Mouse (Mus musculus) heart, embryonic 16.5 days (tissue): Measurements from ENCODE around the gene Gm5150. TPM values are rescaled to one million over a fixed set of nuclear protein-coding genes. Genes with fewer than 3 reads are reported as not detected.
"Not testable (repeated sequence)": the region's sequence is repeated elsewhere in the genome, so short reads cannot be mapped to it uniquely, and the experiment has no call there.

Source experiments
- ATAC-seq: fragments of 200-750 bp; cut with Nextera tagmentation; replicated peaks from 2 replicates; pipeline ENCODE4 v1.8.0; 2017; ENCODE audit warnings: moderate number of reproducible peaks; ENCODE audit not compliant: insufficient read depth, low FRiP score; ENCODE audit errors: extremely low read depth
- H3K27ac ChIP-seq: fragments of 300-500 bp; sonication (generic); 2 replicates; pipeline ENCODE4 v1.5.1; 2014; ENCODE audit warnings: mild to moderate bottlenecking, low read length, control low read depth, moderate library complexity
- H3K27me3 ChIP-seq: fragments of 300-500 bp; sonication (generic); 2 replicates; pipeline ENCODE4 v1.6.1; 2014; ENCODE audit warnings: low read length, mixed read lengths; ENCODE audit not compliant: control insufficient read depth, insufficient read depth
- H3K36me3 ChIP-seq: fragments of 300-500 bp; sonication (generic); 2 replicates; pipeline ENCODE4 v1.6.1; 2014; ENCODE audit not compliant: control insufficient read depth, insufficient read depth
- H3K4me1 ChIP-seq: fragments of 300-500 bp; sonication (generic); 2 replicates; pipeline ENCODE4 v1.6.1; 2014; ENCODE audit warnings: low read length, mixed read lengths; ENCODE audit not compliant: control insufficient read depth, insufficient read depth
- H3K4me2 ChIP-seq: fragments of 300-500 bp; sonication (generic); 2 replicates; pipeline ENCODE4 v1.6.1; 2014; ENCODE audit warnings: low read depth, mild to moderate bottlenecking, control low read depth, low read length
- H3K4me3 ChIP-seq: fragments of 300-500 bp; sonication (generic); 2 replicates; pipeline ENCODE4 v1.5.1; 2014; ENCODE audit warnings: mild to moderate bottlenecking, control low read depth, low read length
- H3K9ac ChIP-seq: fragments of 300-500 bp; sonication (generic); 2 replicates; pipeline ENCODE4 v1.6.1; 2014; ENCODE audit warnings: low read length, control low read depth
- H3K9me3 ChIP-seq: fragments of 300-500 bp; sonication (generic); replicated peaks from 2 replicates; pipeline ENCODE4 v1.6.1; 2016; ENCODE audit warnings: low read length; ENCODE audit not compliant: control insufficient read depth
- WGBS: fragments of 180-500 bp; shearing (Covaris S2); extraction: QIAGEN DNeasy Blood & Tissue Kit; methylation state at CpG from one replicate; pipeline ENCODE4 v1.1.7; 2014; 5-methylcytosine and 5-hydroxymethylcytosine counted together
- polyA plus RNA-seq: library from polyadenylated mRNA; unstranded; fragments of >200 nt; fragmentation: Nextera tagmentation; extraction: Ambion mirVana; gene quantifications from 2 replicates; pipeline ENCODE4 v1.2.1, GENCODE M21; 2015

Gene Gm5150
- not detected in 2 replicates for polyA plus RNA-seq

GRCm38 (mm10) chr3:16006215-16006614 lies at the start of gene Gm5150:
Gene Gm5150 (minus strand): TSS chr3:16006437.
- Histone ChIP-seq H3K4me1 (no peaks in the 10 kb centered on the region), H3K27ac (no peak within 1 kb of the TSS), H3K9ac (no peak within 1 kb of the TSS), H3K36me3 (no peaks in the 10 kb centered on the region), H3K9me3 (no peaks in the 10 kb centered on the region), H3K27me3 (no peaks in the 10 kb centered on the region), H3K4me3 (no peak within 1 kb of the TSS), H3K4me2 (no peak within 1 kb of the TSS)
- WGBS: 76% methylated on average over 2 of the region's 2 CpGs
- ATAC-seq: no peak

- H3K9ac ChIP-seq, H3K9me3 ChIP-seq, H3K4me1 ChIP-seq, H3K4me2 ChIP-seq, H3K36me3 ChIP-seq, H3K4me3 ChIP-seq, ATAC-seq, H3K27ac ChIP-seq, H3K27me3 ChIP-seq: not testable (repeated sequence)
- WGBS: 72% methylated on average over 20 of the region's 20 CpGs
Observed at GRCm38 (mm10) chr3:16051736-16052135, 45.5 kb upstream of the Gm5150 start.

GRCm38 (mm10) chr3:16047288-16047687 lies 41.1 kb upstream of the Gm5150 start:
- no peaks in the 10 kb centered on the region for H3K9me3 ChIP-seq
- H3K4me3 ChIP-seq: no peak overlapping the region
- ATAC-seq: no peak
- no peak overlapping the region for H3K27ac ChIP-seq
- 44% methylated on average over 4 of the region's 4 CpGs for WGBS
- no peaks in the 10 kb centered on the region for H3K4me1 ChIP-seq
- H3K27me3 ChIP-seq: no peaks in the 10 kb centered on the region
- H3K9ac ChIP-seq: no peak overlapping the region
- no peak overlapping the region for H3K4me2 ChIP-seq
- no peaks in the 10 kb centered on the region for H3K36me3 ChIP-seq

GRCm38 (mm10) chr3:16043315-16043714 lies 37.1 kb upstream of the Gm5150 start:
- 6% methylated on average over 1 of the region's 1 CpGs for WGBS
- H3K27me3 ChIP-seq: no peaks in the 10 kb centered on the region
- H3K4me2 ChIP-seq: no peak overlapping the region
- H3K9me3 ChIP-seq: no peaks in the 10 kb centered on the region
- no peak overlapping the region for H3K27ac ChIP-seq
- no peaks in the 10 kb centered on the region for H3K4me1 ChIP-seq
- H3K4me3 ChIP-seq: no peak overlapping the region
- ATAC-seq: no peak
- no peaks in the 10 kb centered on the region for H3K36me3 ChIP-seq
- no peak overlapping the region for H3K9ac ChIP-seq

- H3K4me3 ChIP-seq, H3K4me1 ChIP-seq, H3K27ac ChIP-seq, H3K27me3 ChIP-seq, H3K36me3 ChIP-seq, H3K9me3 ChIP-seq, H3K9ac ChIP-seq, ATAC-seq: not testable (repeated sequence)
- peak overlapping the region; percentile 38 for H3K4me2 ChIP-seq
- WGBS: 1% methylated on average over 4 of the region's 6 CpGs
Observed at GRCm38 (mm10) chr3:16024988-16025387, 18.8 kb upstream of the Gm5150 start.

GRCm38 (mm10) chr3:16022214-16022613 lies 16.0 kb upstream of the Gm5150 start:
- no peak overlapping the region for H3K4me3 ChIP-seq
- no peaks in the 10 kb centered on the region for H3K9me3 ChIP-seq
- 38% methylated on average over 1 of the region's 1 CpGs for WGBS
- H3K4me1 ChIP-seq: no peaks in the 10 kb centered on the region
- H3K27me3 ChIP-seq: no peaks in the 10 kb centered on the region
- H3K9ac ChIP-seq: no peak overlapping the region
- no peak overlapping the region for H3K4me2 ChIP-seq
- no peak for ATAC-seq
- H3K27ac ChIP-seq: no peak overlapping the region
- no peaks in the 10 kb centered on the region for H3K36me3 ChIP-seq

GRCm38 (mm10) chr3:16014456-16014855 lies 8.2 kb upstream of the Gm5150 start:
- H3K4me2 ChIP-seq, H3K27ac ChIP-seq, H3K4me1 ChIP-seq, H3K27me3 ChIP-seq, H3K9ac ChIP-seq, ATAC-seq, H3K9me3 ChIP-seq, H3K36me3 ChIP-seq, H3K4me3 ChIP-seq: not testable (repeated sequence)
- WGBS: 68% methylated on average over 2 of the region's 2 CpGs

- ATAC-seq: no peak
- Histone ChIP-seq H3K27me3 (no peaks in the 10 kb centered on the region), H3K4me2 (no peak overlapping the region), H3K4me1 (no peaks in the 10 kb centered on the region), H3K27ac (no peak overlapping the region), H3K9me3 (no peaks in the 10 kb centered on the region), H3K4me3 (no peak overlapping the region), H3K9ac (no peak overlapping the region), H3K36me3 (no peaks in the 10 kb centered on the region)
- 67% methylated on average over 1 of the region's 1 CpGs for WGBS
Observed at GRCm38 (mm10) chr3:16007827-16008226, 1.6 kb upstream of the Gm5150 start.

- no peak overlapping the region for H3K9ac ChIP-seq
- no peaks in the 10 kb centered on the region for H3K27me3 ChIP-seq
- no peaks in the 10 kb centered on the region for H3K4me1 ChIP-seq
- no peak overlapping the region for H3K4me3 ChIP-seq
- H3K4me2 ChIP-seq: no peak overlapping the region
- H3K27ac ChIP-seq: no peak overlapping the region
- WGBS: 59% methylated on average over 3 of the region's 3 CpGs
- H3K9me3 ChIP-seq: no peaks in the 10 kb centered on the region
- ATAC-seq: no peak
- H3K36me3 ChIP-seq: no peaks in the 10 kb centered on the region
Observed at GRCm38 (mm10) chr3:16003890-16004633, 2.2 kb downstream of the Gm5150 start.
